Mouse (Mus musculus) G1E (cell line): ENCODE data around the gene Snx30. TPM values are rescaled to one million over a fixed set of nuclear protein-coding genes. Genes with fewer than 3 reads are reported as not detected.

Experiments
- ATAC-seq: 2 replicates; pipeline ENCODE4 v1.8.0; 2016; ENCODE audit warnings: mild to moderate bottlenecking; ENCODE audit not compliant: insufficient number of reproducible peaks, poor library complexity, low FRiP score, severe bottlenecking; ENCODE audit errors: extremely low read depth
- DNase-seq: peaks from one replicate; pipeline ENCODE4 v3.0.0; 2012; ENCODE audit warnings: low spot score
- H3K27me3 ChIP-seq: 2 replicates; pipeline ENCODE4 v1.6.1; 2012; ENCODE audit warnings: mild to moderate bottlenecking, low read length, inconsistent platforms; ENCODE audit not compliant: insufficient read depth
- H3K36me3 ChIP-seq: replicated peaks from 2 replicates; pipeline ENCODE3; 2012; ENCODE audit warnings: mild to moderate bottlenecking, inconsistent platforms
- H3K4me1 ChIP-seq: 2 replicates; pipeline ENCODE4 v1.6.1; 2012; ENCODE audit warnings: low read depth, low read length, inconsistent platforms, mixed read lengths; ENCODE audit not compliant: insufficient read depth
- H3K4me3 ChIP-seq: 2 replicates; pipeline ENCODE4 v1.5.1; 2012; ENCODE audit warnings: low read depth, mild to moderate bottlenecking, inconsistent platforms, low read length, moderate library complexity, mixed read lengths
- H3K9me3 ChIP-seq: replicated peaks from 2 replicates; pipeline ENCODE4 v1.6.1; 2012; ENCODE audit warnings: inconsistent platforms
- CTCF ChIP-seq: IDR thresholded peaks from 2 replicates; pipeline ENCODE4 v1.5.1; 2012; ENCODE audit warnings: low read depth, low read length, inconsistent platforms, mixed read lengths
- GATA1 ChIP-seq: IDR thresholded peaks from 2 replicates; pipeline ENCODE4 v1.6.1; 2012; ENCODE audit warnings: borderline replicate concordance, low read length, inconsistent platforms, mixed read lengths
- GATA2 ChIP-seq: IDR thresholded peaks from 2 replicates; pipeline ENCODE4 v1.6.1; 2012; ENCODE audit warnings: low read depth, low read length, inconsistent platforms, borderline replicate concordance
- POLR2AphosphoS5 ChIP-seq: IDR thresholded peaks from 2 replicates; pipeline ENCODE4 v1.6.1; 2012; ENCODE audit warnings: low read depth, low read length, inconsistent platforms; ENCODE audit not compliant: insufficient replicate concordance
- TAL1 ChIP-seq: conservative IDR thresholded peaks from 2 replicates; pipeline ENCODE4 v1.6.1; 2012; ENCODE audit warnings: low read depth, low read length, inconsistent platforms, mixed read lengths
- polyA plus RNA-seq: library from polyadenylated mRNA; stranded (reverse); fragments of >175 nt; gene quantifications from 2 replicates; pipeline ENCODE4 v1.2.3, GENCODE M21; 2012
- total RNA-seq, 2 experiments: library from RNA; stranded (forward) in 1 of 2; stranded (reverse) in 1 of 2; fragments of 200-1000 nt in 1 of 2; fragments of >200 nt in 1 of 2; fragmentation: Nextera tagmentation in 1 of 2; gene quantifications; 2 replicates each; pipeline ENCODE4 v1.2.3; 2014 to 2017

Gene Snx30
- total and polyA plus RNA-seq, 3 experiments: 4.7 to 36.4 (median 8.2) TPM

- Histone ChIP-seq H3K4me3 (no peak overlapping the region), H3K36me3 (peaks cover 40% of the 10 kb centered on the region), H3K27me3 (no peaks in the 10 kb centered on the region), H3K9me3 (no peaks in the 10 kb centered on the region), H3K4me1 (0 out of 2 replicates have a peak, but pooled peaks cover 4% of the 10 kb centered on the region)
- TF ChIP-seq GATA2 (no peak), CTCF (no peak), TAL1 (no peak), POLR2AphosphoS5 (no peak), GATA1 (no peak)
- ATAC-seq (no peak), DNase-seq (no peak)
Observed at GRCm38 (mm10) chr4:59876570-59876969, 70.9 kb downstream of the Snx30 start.

GRCm38 (mm10) chr4:59877025-59877424, 71.4 kb downstream of the Snx30 start:
- ATAC-seq (no peak), DNase-seq (no peak)
- Histone ChIP-seq H3K4me3 (no peak overlapping the region), H3K9me3 (no peaks in the 10 kb centered on the region), H3K4me1 (0 out of 2 replicates have a peak, but pooled peaks cover 4% of the 10 kb centered on the region), H3K36me3 (peaks cover 43% of the 10 kb centered on the region), H3K27me3 (no peaks in the 10 kb centered on the region)
- TF ChIP-seq POLR2AphosphoS5 (no peak), GATA2 (no peak), GATA1 (no peak), TAL1 (no peak), CTCF (no peak)

DNA sequence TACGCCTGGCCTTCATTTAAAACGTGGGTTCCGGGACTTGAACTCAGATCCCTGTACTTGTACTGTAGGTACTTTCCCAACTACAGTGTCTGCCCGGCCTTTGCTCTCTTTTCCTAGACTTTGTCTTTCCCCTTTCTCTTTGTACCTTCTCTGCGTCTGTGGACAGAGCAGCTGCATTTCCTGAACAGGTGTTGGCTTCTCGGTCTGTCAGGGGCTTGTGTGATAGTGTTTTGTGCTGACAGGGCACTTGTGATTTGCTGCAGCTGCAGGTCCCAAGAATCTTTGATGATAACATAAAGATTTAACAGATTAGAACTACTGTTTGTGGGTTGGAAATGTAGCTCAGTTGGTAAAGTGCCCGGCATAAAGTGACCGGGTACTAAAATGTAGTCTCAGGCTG, 73.0 kb downstream of the Snx30 start:
- ATAC-seq (no peak), DNase-seq (no peak)
- H3K4me1 ChIP-seq: 0 out of 2 replicates have a peak, but pooled peaks cover 4% of the 10 kb centered on the region
- H3K9me3 ChIP-seq: peaks cover 6% of the 10 kb centered on the region
- H3K4me3 ChIP-seq: no peak overlapping the region
- no peaks in the 10 kb centered on the region for H3K27me3 ChIP-seq
- no peak for TF ChIP-seq CTCF
- no peak for TF ChIP-seq GATA1
- no peak for TF ChIP-seq POLR2AphosphoS5
- no peak for TF ChIP-seq GATA2
- no peak for TF ChIP-seq TAL1
- peaks cover 52% of the 10 kb centered on the region for H3K36me3 ChIP-seq

- Histone ChIP-seq H3K4me1 (no peaks in the 10 kb centered on the region), H3K9me3 (peaks cover 6% of the 10 kb centered on the region), H3K36me3 (peaks cover 56% of the 10 kb centered on the region), H3K4me3 (no peak overlapping the region), H3K27me3 (no peaks in the 10 kb centered on the region)
- TF ChIP-seq CTCF (no peak), POLR2AphosphoS5 (no peak), GATA2 (no peak), TAL1 (no peak), GATA1 (no peak)
- ATAC-seq: no peak
- no peak for DNase-seq
Observed at GRCm38 (mm10) chr4:59879444-59879843, 73.8 kb downstream of the Snx30 start.

- ATAC-seq (no peak), DNase-seq (no peak)
- H3K4me1 ChIP-seq: no peaks in the 10 kb centered on the region
- H3K4me3 ChIP-seq: no peak overlapping the region
- no peaks in the 10 kb centered on the region for H3K27me3 ChIP-seq
- peaks cover 6% of the 10 kb centered on the region for H3K9me3 ChIP-seq
- peaks cover 66% of the 10 kb centered on the region for H3K36me3 ChIP-seq
- no peak for TF ChIP-seq CTCF
- TF ChIP-seq POLR2AphosphoS5: no peak
- no peak for TF ChIP-seq GATA1
- TF ChIP-seq TAL1: no peak
- TF ChIP-seq GATA2: no peak
Observed at GRCm38 (mm10) chr4:59880725-59881124, 75.1 kb downstream of the Snx30 start.

DNA sequence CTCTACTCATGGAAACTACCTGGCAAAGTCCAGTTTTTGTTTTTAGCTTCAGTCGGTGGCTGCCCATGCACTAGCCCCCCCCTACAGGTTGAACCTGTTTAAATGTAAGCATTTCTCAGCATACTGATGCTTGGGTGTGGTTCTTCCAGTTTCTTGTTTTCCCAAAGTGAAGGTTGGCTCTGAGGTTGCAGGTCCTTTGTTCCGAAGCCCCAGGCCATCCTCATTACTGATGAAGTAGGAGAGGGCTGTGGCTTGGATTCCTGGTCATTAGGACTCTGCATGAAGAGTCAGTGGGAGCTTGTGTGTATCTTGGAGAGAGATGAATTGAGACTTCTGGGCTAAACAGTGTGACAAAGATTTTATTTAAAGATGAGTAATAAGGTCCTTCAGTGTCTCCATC, 75.6 kb downstream of the Snx30 start:
- no peaks in the 10 kb centered on the region for H3K27me3 ChIP-seq
- H3K9me3 ChIP-seq: peaks cover 6% of the 10 kb centered on the region
- no peak overlapping the region for H3K4me3 ChIP-seq
- ATAC-seq (no peak), DNase-seq (no peak)
- peaks cover 68% of the 10 kb centered on the region for H3K36me3 ChIP-seq
- TF ChIP-seq CTCF (no peak), GATA2 (no peak), GATA1 (no peak), POLR2AphosphoS5 (no peak), TAL1 (no peak)
- no peaks in the 10 kb centered on the region for H3K4me1 ChIP-seq
